Mouse (Mus musculus) embryonic facial prominence, embryonic 15.5 days (tissue): ENCODE results near the gene Abr. TPM values are rescaled to one million over a fixed set of nuclear protein-coding genes. Genes with fewer than 3 reads are reported as not detected.

Experiments
- ATAC-seq: fragments of 200-750 bp; cut with Nextera tagmentation; 2 replicates; pipeline ENCODE4 v1.8.0; 2017; ENCODE audit warnings: low read depth, moderate TSS enrichment; ENCODE audit not compliant: insufficient number of reproducible peaks, low FRiP score, low TSS enrichment
- H3K27ac ChIP-seq: fragments of 300-500 bp; sonication (generic); replicated peaks from 2 replicates; pipeline ENCODE4 v1.5.1; 2015; ENCODE audit warnings: mild to moderate bottlenecking, inconsistent platforms
- H3K27me3 ChIP-seq: fragments of 300-500 bp; sonication (generic); 2 replicates; pipeline ENCODE4 v1.6.1; 2015; ENCODE audit warnings: inconsistent platforms
- H3K36me3 ChIP-seq: fragments of 300-500 bp; sonication (generic); 2 replicates; pipeline ENCODE4 v1.6.1; 2015; ENCODE audit warnings: mild to moderate bottlenecking, inconsistent platforms
- H3K4me1 ChIP-seq: fragments of 300-500 bp; sonication (generic); 2 replicates; pipeline ENCODE4 v1.6.1; 2015; ENCODE audit warnings: inconsistent platforms
- H3K4me2 ChIP-seq: fragments of 300-500 bp; sonication (generic); replicated peaks from 2 replicates; pipeline ENCODE4 v1.6.1; 2015; ENCODE audit warnings: mild to moderate bottlenecking, inconsistent platforms
- H3K4me3 ChIP-seq: fragments of 300-500 bp; sonication (generic); replicated peaks from 2 replicates; pipeline ENCODE4 v1.5.1; 2015; ENCODE audit warnings: mild to moderate bottlenecking, inconsistent platforms
- H3K9ac ChIP-seq: fragments of 300-500 bp; sonication (generic); 2 replicates; pipeline ENCODE4 v1.6.1; 2015; ENCODE audit warnings: inconsistent platforms
- H3K9me3 ChIP-seq: fragments of 300-500 bp; sonication (generic); replicated peaks from 2 replicates; pipeline ENCODE4 v1.6.1; 2016; ENCODE audit warnings: inconsistent platforms
- WGBS: fragments of 180-500 bp; shearing (Covaris S2); methylation state at CpG from one replicate; pipeline ENCODE4 v1.1.7; 2015; 5-methylcytosine and 5-hydroxymethylcytosine counted together
- polyA plus RNA-seq: library from polyadenylated mRNA; unstranded; fragments of >200 nt; fragmentation: Nextera tagmentation; extraction: Ambion mirVana; gene quantifications from 2 replicates; pipeline ENCODE4 v1.2.1, GENCODE M21; 2015

The Abr gene
- polyA plus RNA-seq: 41.1 and 42.6 TPM in 2 replicates

GRCm38 (mm10) chr11:76622152-76622565 is at the start of gene Abr:
TSS of gene Abr (minus strand) at chr11:76622314.
- Histone ChIP-seq H3K36me3 (no peaks in the 10 kb centered on the region), H3K4me1 (peaks cover 19% of the 10 kb centered on the region), H3K4me3 (peak within 1 kb of the TSS; percentile 68), H3K9me3 (no peaks in the 10 kb centered on the region), H3K27ac (0 out of 2 replicates have a peak within 1 kb of the TSS, but pooled peaks have one; percentile 31), H3K4me2 (peak within 1 kb of the TSS; percentile 99), H3K27me3 (peaks cover 23% of the 10 kb centered on the region), H3K9ac (peak within 1 kb of the TSS; percentile 47)
- WGBS: 0% methylated on average over 31 of the region's 31 CpGs
- no peak for ATAC-seq

GRCm38 (mm10) chr11:76667807-76668206 is 45.7 kb upstream of the Abr start:
- Histone ChIP-seq H3K4me2 (no peak overlapping the region), H3K27me3 (peaks cover 82% of the 10 kb centered on the region), H3K27ac (no peak overlapping the region), H3K9ac (no peak overlapping the region), H3K4me1 (peaks cover 18% of the 10 kb centered on the region), H3K4me3 (no peak overlapping the region), H3K9me3 (no peaks in the 10 kb centered on the region), H3K36me3 (no peaks in the 10 kb centered on the region)
- 11% methylated on average over 4 of the region's 4 CpGs for WGBS
- ATAC-seq: no peak

- H3K4me2 ChIP-seq: peak overlapping the region; percentile 60
- peaks cover 8% of the 10 kb centered on the region; the same call in 1 of the 2 replicates for H3K4me1 ChIP-seq
- H3K9me3 ChIP-seq: no peaks in the 10 kb centered on the region
- no peaks in the 10 kb centered on the region for H3K36me3 ChIP-seq
- ATAC-seq: no peak
- H3K9ac ChIP-seq: no peak overlapping the region
- H3K27me3 ChIP-seq: peaks cover 65% of the 10 kb centered on the region
- H3K27ac ChIP-seq: no peak overlapping the region
- peak overlapping the region; percentile 36 for H3K4me3 ChIP-seq
- WGBS: 7% methylated on average over 35 of the region's 35 CpGs
Measured at GRCm38 (mm10) chr11:76666002-76666649, 44.0 kb upstream of the Abr start.

- no peak for ATAC-seq
- Histone ChIP-seq H3K4me1 (peaks cover 8% of the 10 kb centered on the region; the same call in 1 of the 2 replicates), H3K27me3 (peaks cover 30% of the 10 kb centered on the region), H3K4me2 (no peak overlapping the region), H3K9me3 (no peaks in the 10 kb centered on the region), H3K9ac (no peak overlapping the region), H3K4me3 (no peak overlapping the region), H3K27ac (no peak overlapping the region), H3K36me3 (no peaks in the 10 kb centered on the region)
- WGBS: 49% methylated on average over 7 of the region's 7 CpGs
Measured at GRCm38 (mm10) chr11:76661790-76662468, 39.8 kb upstream of the Abr start.

- Histone ChIP-seq H3K9ac (no peak overlapping the region), H3K4me1 (no peaks in the 10 kb centered on the region), H3K9me3 (no peaks in the 10 kb centered on the region), H3K4me2 (no peak overlapping the region), H3K4me3 (no peak overlapping the region), H3K36me3 (no peaks in the 10 kb centered on the region), H3K27ac (no peak overlapping the region), H3K27me3 (peaks cover 4% of the 10 kb centered on the region; the same call in 1 of the 2 replicates)
- ATAC-seq: no peak
- 53% methylated on average over 14 of the region's 14 CpGs for WGBS
Measured at GRCm38 (mm10) chr11:76659138-76659930, 37.2 kb upstream of the Abr start.

GRCm38 (mm10) chr11:76657450-76657970 is 35.4 kb upstream of the Abr start:
- Histone ChIP-seq H3K36me3 (no peaks in the 10 kb centered on the region), H3K9me3 (no peaks in the 10 kb centered on the region), H3K4me2 (no peak overlapping the region), H3K9ac (no peak overlapping the region), H3K27ac (no peak overlapping the region), H3K4me3 (no peak overlapping the region), H3K4me1 (no peaks in the 10 kb centered on the region), H3K27me3 (no peaks in the 10 kb centered on the region)
- 21% methylated on average over 4 of the region's 4 CpGs for WGBS
- no peak for ATAC-seq

GRCm38 (mm10) chr11:76655106-76655505 is 33.0 kb upstream of the Abr start:
- Histone ChIP-seq H3K4me1 (no peaks in the 10 kb centered on the region), H3K4me3 (peak overlapping the region; percentile 25), H3K4me2 (peak overlapping the region; percentile 40), H3K9ac (no peak overlapping the region), H3K27ac (no peak overlapping the region), H3K27me3 (no peaks in the 10 kb centered on the region), H3K36me3 (no peaks in the 10 kb centered on the region), H3K9me3 (no peaks in the 10 kb centered on the region)
- WGBS: 4% methylated on average over 10 of the region's 10 CpGs
- no peak for ATAC-seq

- H3K9ac ChIP-seq: no peak overlapping the region
- no peak overlapping the region for H3K27ac ChIP-seq
- H3K4me2 ChIP-seq: no peak overlapping the region
- no peaks in the 10 kb centered on the region for H3K27me3 ChIP-seq
- no peaks in the 10 kb centered on the region for H3K36me3 ChIP-seq
- ATAC-seq: peak; percentile 19; the same call in 1 of the 2 replicates
- no peaks in the 10 kb centered on the region for H3K9me3 ChIP-seq
- H3K4me1 ChIP-seq: no peaks in the 10 kb centered on the region
- WGBS: 51% methylated on average over 3 of the region's 3 CpGs
- no peak overlapping the region for H3K4me3 ChIP-seq
Measured at GRCm38 (mm10) chr11:76652838-76653334, 30.8 kb upstream of the Abr start.

GRCm38 (mm10) chr11:76650862-76651560 is 28.9 kb upstream of the Abr start:
- Histone ChIP-seq H3K4me3 (no peak overlapping the region), H3K27ac (no peak overlapping the region), H3K9ac (no peak overlapping the region), H3K4me2 (no peak overlapping the region), H3K27me3 (no peaks in the 10 kb centered on the region), H3K36me3 (no peaks in the 10 kb centered on the region), H3K4me1 (peaks cover 11% of the 10 kb centered on the region), H3K9me3 (no peaks in the 10 kb centered on the region)
- no peak for ATAC-seq
- 57% methylated on average over 12 of the region's 14 CpGs for WGBS

GRCm38 (mm10) chr11:76647500-76647899 is 25.4 kb upstream of the Abr start:
- Histone ChIP-seq H3K9ac (no peak overlapping the region), H3K36me3 (no peaks in the 10 kb centered on the region), H3K27ac (no peak overlapping the region), H3K4me3 (peak overlapping the region; percentile 16), H3K27me3 (no peaks in the 10 kb centered on the region), H3K9me3 (no peaks in the 10 kb centered on the region), H3K4me1 (peaks cover 26% of the 10 kb centered on the region), H3K4me2 (peak overlapping the region; percentile 37)
- WGBS: 4% methylated on average over 9 of the region's 9 CpGs
- ATAC-seq: 0 out of 2 replicates have a peak, but pooled peaks have one; percentile 22
